Mouse (Mus musculus) intestine, postnatal 0 days (tissue): Measurements from ENCODE around the gene Arsg. TPM values are rescaled to one million over a fixed set of nuclear protein-coding genes. Genes with fewer than 3 reads are reported as not detected.

ENCODE experiments used
- ATAC-seq: fragments of 200-750 bp; cut with Nextera tagmentation; 2 replicates; pipeline ENCODE4 v1.8.0; 2017; ENCODE audit warnings: mild to moderate bottlenecking, moderate TSS enrichment, moderate library complexity
- H3K27ac ChIP-seq: fragments of 300-500 bp; sonication (generic); 2 replicates; pipeline ENCODE4 v1.5.1; 2014; ENCODE audit warnings: mild to moderate bottlenecking, low read depth, low read length, moderate library complexity
- H3K27me3 ChIP-seq: fragments of 300-500 bp; sonication (generic); replicated peaks from 2 replicates; pipeline ENCODE4 v1.6.1; 2014; ENCODE audit warnings: low read length, mixed read lengths; ENCODE audit not compliant: control insufficient read depth, insufficient read depth
- H3K36me3 ChIP-seq: fragments of 300-500 bp; sonication (generic); 2 replicates; pipeline ENCODE4 v1.6.1; 2014; ENCODE audit warnings: mild to moderate bottlenecking, moderate library complexity; ENCODE audit not compliant: control insufficient read depth, insufficient read depth
- H3K4me1 ChIP-seq: fragments of 300-500 bp; sonication (generic); replicated peaks from 2 replicates; pipeline ENCODE4 v1.6.1; 2014; ENCODE audit warnings: antibody characterized with exemption, low read length, mixed read lengths; ENCODE audit not compliant: control insufficient read depth, insufficient read depth
- H3K4me2 ChIP-seq: fragments of 300-500 bp; sonication (generic); replicated peaks from 2 replicates; pipeline ENCODE4 v1.6.1; 2014; ENCODE audit warnings: low read depth, mild to moderate bottlenecking, moderate library complexity
- H3K4me3 ChIP-seq: fragments of 300-500 bp; sonication (generic); 2 replicates; pipeline ENCODE4 v1.5.1; 2014; ENCODE audit warnings: low read depth, low read length
- H3K9ac ChIP-seq: fragments of 300-500 bp; sonication (generic); 2 replicates; pipeline ENCODE4 v1.6.1; 2014; ENCODE audit warnings: mild to moderate bottlenecking, low read depth, low read length
- H3K9me3 ChIP-seq: fragments of 300-500 bp; sonication (generic); 2 replicates; pipeline ENCODE4 v1.6.1; 2016; ENCODE audit warnings: mixed run types; ENCODE audit not compliant: control insufficient read depth
- CTCF ChIP-seq: sonication (generic); IDR thresholded peaks from 2 replicates; pipeline ENCODE4 v1.5.1; 2016; ENCODE audit warnings: low read depth, mild to moderate bottlenecking, control low read depth, antibody characterized with exemption, moderate library complexity
- WGBS: fragments of 180-500 bp; shearing (Covaris S2); extraction: QIAGEN DNeasy Blood & Tissue Kit; methylation state at CpG from one replicate; pipeline ENCODE4 v1.1.7; 2014; 5-methylcytosine and 5-hydroxymethylcytosine counted together
- polyA plus RNA-seq: library from polyadenylated mRNA; unstranded; fragments of >200 nt; fragmentation: Nextera tagmentation; extraction: Ambion mirVana; gene quantifications from 2 replicates; pipeline ENCODE4 v1.2.1, GENCODE M21; 2015

Gene Arsg
- polyA plus RNA-seq, 1 experiment from 2014 or later = 50.9 TPM

DNA sequence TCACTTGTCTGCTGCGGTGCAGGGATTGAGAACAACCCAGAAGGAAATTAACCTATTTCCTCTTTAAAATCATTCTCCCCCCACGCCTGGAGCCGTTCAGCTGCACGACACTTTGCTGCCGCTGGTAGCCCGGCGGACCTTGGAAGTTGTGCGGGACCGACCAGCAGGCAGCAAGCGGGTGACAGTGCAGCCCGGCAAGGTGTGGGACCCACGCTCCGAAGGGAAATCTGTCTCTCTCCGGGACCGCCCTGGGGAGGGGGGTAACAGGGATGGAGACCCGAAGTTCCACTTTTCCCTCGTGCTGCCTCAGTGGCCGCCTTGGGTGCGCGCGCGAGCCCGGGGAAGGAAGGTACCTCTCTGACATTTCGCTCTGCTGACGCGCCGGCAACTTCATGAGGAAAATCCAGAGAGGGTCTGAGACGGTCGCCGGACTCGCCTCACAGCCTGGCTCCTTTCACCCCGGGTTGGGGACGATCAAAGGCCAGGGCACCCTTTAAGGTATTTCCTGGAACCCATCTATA is 943 bp upstream of the Arsg start:
- peak overlapping the region; percentile 96 for H3K4me2 ChIP-seq
- WGBS = under 1% methylated on average over 33 of the region's 33 CpGs
- ATAC-seq = no peak
- H3K9me3 ChIP-seq = no peaks in the 10 kb centered on the region
- TF ChIP-seq CTCF = peak; percentile 13; the same call in 1 of the 2 replicates
- peak overlapping the region; percentile 74 for H3K4me3 ChIP-seq
- no peaks in the 10 kb centered on the region for H3K4me1 ChIP-seq
- peak overlapping the region; percentile 97 for H3K9ac ChIP-seq
- peaks cover 5% of the 10 kb centered on the region; the same call in 1 of the 2 replicates for H3K36me3 ChIP-seq
- no peaks in the 10 kb centered on the region for H3K27me3 ChIP-seq
- peak overlapping the region; percentile 98 for H3K27ac ChIP-seq

- peaks cover under 1% of the 10 kb centered on the region; the same call in 1 of the 2 replicates for H3K4me1 ChIP-seq
- H3K4me2 ChIP-seq = peak overlapping the region; percentile 96
- ATAC-seq = no peak
- H3K36me3 ChIP-seq = no peaks in the 10 kb centered on the region
- H3K9me3 ChIP-seq = no peaks in the 10 kb centered on the region
- no peak for TF ChIP-seq CTCF
- 0% methylated on average over 12 of the region's 13 CpGs for WGBS
- peak overlapping the region; percentile 98 for H3K27ac ChIP-seq
- peak overlapping the region; percentile 97 for H3K9ac ChIP-seq
- no peaks in the 10 kb centered on the region for H3K27me3 ChIP-seq
- H3K4me3 ChIP-seq = peak overlapping the region; percentile 74
Measured at GRCm38 (mm10) chr11:109472821-109473170, 378 bp upstream of the Arsg start.

- Histone ChIP-seq H3K27me3 (no peaks in the 10 kb centered on the region), H3K9ac (peak overlapping the region; percentile 97), H3K36me3 (no peaks in the 10 kb centered on the region), H3K4me1 (peaks cover 7% of the 10 kb centered on the region; the same call in 1 of the 2 replicates), H3K4me2 (peak overlapping the region; percentile 96), H3K27ac (peak overlapping the region; percentile 98), H3K4me3 (peak overlapping the region; percentile 74), H3K9me3 (no peaks in the 10 kb centered on the region)
- peak; percentile 5; the same call in 1 of the 2 replicates for TF ChIP-seq CTCF
- ATAC-seq = no peak
- 12% methylated on average over 14 of the region's 14 CpGs for WGBS
Measured at GRCm38 (mm10) chr11:109474086-109474742, 1.0 kb downstream of the Arsg start.

- Histone ChIP-seq H3K9me3 (no peaks in the 10 kb centered on the region), H3K4me1 (peaks cover 7% of the 10 kb centered on the region; the same call in 1 of the 2 replicates), H3K27me3 (no peaks in the 10 kb centered on the region), H3K36me3 (no peaks in the 10 kb centered on the region), H3K4me2 (no peak overlapping the region), H3K27ac (no peak overlapping the region), H3K4me3 (no peak overlapping the region), H3K9ac (no peak overlapping the region)
- 87% methylated on average over 13 of the region's 13 CpGs for WGBS
- TF ChIP-seq CTCF = no peak
- ATAC-seq = no peak
Measured at GRCm38 (mm10) chr11:109474836-109475235, 1.7 kb downstream of the Arsg start.

GRCm38 (mm10) chr11:109475717-109476116 is 2.5 kb downstream of the Arsg start:
- ATAC-seq = no peak

DNA sequence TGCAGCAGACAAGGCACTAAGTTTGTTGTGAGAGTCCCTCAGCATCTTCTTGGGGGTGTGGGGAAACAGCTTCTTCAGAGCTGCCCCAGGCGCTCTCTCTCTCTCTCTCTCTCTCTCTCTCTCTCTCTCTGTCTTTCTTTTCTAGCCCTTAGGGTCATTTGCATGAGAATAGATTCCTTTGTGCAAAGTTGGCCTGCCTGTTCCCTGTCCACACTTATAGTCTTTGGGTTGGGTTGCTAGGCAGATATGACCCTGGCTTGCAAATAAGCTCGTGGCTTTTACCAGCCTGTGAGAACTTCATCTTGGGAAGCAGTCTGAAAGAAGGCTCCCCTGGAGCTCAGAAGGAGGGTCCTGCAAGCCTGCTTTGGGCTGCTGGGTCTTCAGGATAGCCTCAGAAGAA is 3.1 kb downstream of the Arsg start:
- ATAC-seq = no peak
- no peaks in the 10 kb centered on the region for H3K9me3 ChIP-seq
- no peak for TF ChIP-seq CTCF

More at GRCm38 (mm10) chr11:109475717-109476116, 2.5 kb downstream of the Arsg start:
- no peak overlapping the region for H3K27ac ChIP-seq
- no peak overlapping the region for H3K4me3 ChIP-seq
- no peaks in the 10 kb centered on the region for H3K36me3 ChIP-seq
- H3K4me1 ChIP-seq = peaks cover 7% of the 10 kb centered on the region; the same call in 1 of the 2 replicates
- no peak overlapping the region for H3K9ac ChIP-seq
- TF ChIP-seq CTCF = no peak
- no peaks in the 10 kb centered on the region for H3K9me3 ChIP-seq
- H3K27me3 ChIP-seq = no peaks in the 10 kb centered on the region
- WGBS = 92% methylated on average over 4 of the region's 4 CpGs
- no peak overlapping the region for H3K4me2 ChIP-seq

More for the DNA sequence above, 3.1 kb downstream of the Arsg start:
- no peak overlapping the region for H3K27ac ChIP-seq
- H3K4me3 ChIP-seq = no peak overlapping the region
- peaks cover 10% of the 10 kb centered on the region; the same call in 1 of the 2 replicates for H3K4me1 ChIP-seq
- 69% methylated on average over 2 of the region's 2 CpGs for WGBS
- H3K36me3 ChIP-seq = no peaks in the 10 kb centered on the region
- H3K4me2 ChIP-seq = no peak overlapping the region
- no peak overlapping the region for H3K9ac ChIP-seq
- H3K27me3 ChIP-seq = no peaks in the 10 kb centered on the region
